Mouse (Mus musculus) layer of hippocampus, postnatal 14 days (tissue): ENCODE measurements around the gene Alkbh3. TPM values are rescaled to one million over a fixed set of nuclear protein-coding genes. Genes with fewer than 3 reads are reported as not detected.
A peak's percentile ranks its signal among the peaks of the same experiment; 100 is the strongest.

ENCODE experiments used
- DNase-seq, 2 experiments: peaks; one replicate each; pipeline ENCODE4 v3.0.0; 2021 to 2022; ENCODE audit warnings: low spot score in 2 of 2, mixed read lengths in 1 of 2
- long read RNA-seq, 2 experiments: library from polyadenylated mRNA; stranded (forward); transcript quantifications; one replicate each; pipeline ENCODE4 v2.0.0; 2021
- total RNA-seq, 2 experiments: library from RNA; stranded (reverse); gene quantifications; 2 replicates each; pipeline ENCODE4 v1.2.3; 2021

Alkbh3 gene
- 10 to 100 TPM; 21.0 to 26.7 TPM for total RNA-seq
- long read RNA-seq, experiment 1, partial matches to known transcripts = 4 of 14 reads
- long read RNA-seq, experiment 1, other reads (novel, unspliced or antisense) = 10 of 14 reads
- long read RNA-seq, experiment 2, partial matches to known transcripts = 1 of 10 reads
- long read RNA-seq, experiment 2, other reads (novel, unspliced or antisense) = 7 of 10 reads

DNA sequence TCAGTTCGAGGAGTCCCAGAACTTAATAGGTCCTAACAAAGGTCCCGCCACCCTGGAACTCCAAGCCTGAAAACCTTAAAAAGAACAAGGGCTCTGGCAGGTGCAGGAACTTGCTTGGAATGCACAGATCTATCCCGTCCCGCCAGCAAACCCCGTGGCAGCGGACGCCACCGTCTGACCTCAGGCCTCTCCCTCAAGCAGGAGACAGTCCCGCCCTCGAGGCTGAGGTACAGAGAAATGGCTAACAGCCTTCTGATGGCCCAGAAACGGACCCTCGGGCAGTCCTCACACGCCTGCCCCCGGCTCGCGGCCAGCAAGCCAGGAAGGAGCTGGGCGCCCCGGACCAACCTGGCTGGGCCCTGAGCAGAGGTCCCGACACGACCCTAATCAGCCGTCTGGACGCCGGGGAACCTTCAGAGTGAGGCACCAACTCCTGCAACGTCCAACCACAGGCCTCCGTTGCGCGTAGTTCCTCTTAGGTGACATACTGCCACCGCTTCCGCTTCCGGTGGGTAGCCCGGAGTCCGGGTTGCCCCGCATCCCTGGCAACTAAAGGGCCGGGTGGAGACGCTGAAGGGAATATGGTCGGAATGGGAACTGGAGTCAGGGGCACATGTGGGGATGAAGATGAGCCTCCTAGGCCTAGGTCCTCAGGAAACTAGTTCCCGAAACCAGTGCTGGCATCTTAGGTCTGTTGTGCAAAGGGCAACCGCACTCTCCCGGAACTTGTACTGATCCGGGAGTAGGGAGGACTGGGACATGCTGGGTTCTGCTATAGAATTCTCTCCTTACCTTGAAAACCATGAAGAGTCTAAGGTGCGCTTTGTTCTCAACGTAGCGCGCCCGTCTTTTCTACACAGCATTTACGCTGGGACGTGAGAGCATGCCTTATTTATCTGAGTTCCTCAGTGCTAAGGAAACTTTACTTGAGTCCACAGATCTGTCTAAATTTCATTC lies at the start of gene Alkbh3:
Alkbh3 (minus strand) TSS at position 473 of the 957 bp plus-strand sequence.
- DNase-seq = peak; percentile 95 to 96

DNA sequence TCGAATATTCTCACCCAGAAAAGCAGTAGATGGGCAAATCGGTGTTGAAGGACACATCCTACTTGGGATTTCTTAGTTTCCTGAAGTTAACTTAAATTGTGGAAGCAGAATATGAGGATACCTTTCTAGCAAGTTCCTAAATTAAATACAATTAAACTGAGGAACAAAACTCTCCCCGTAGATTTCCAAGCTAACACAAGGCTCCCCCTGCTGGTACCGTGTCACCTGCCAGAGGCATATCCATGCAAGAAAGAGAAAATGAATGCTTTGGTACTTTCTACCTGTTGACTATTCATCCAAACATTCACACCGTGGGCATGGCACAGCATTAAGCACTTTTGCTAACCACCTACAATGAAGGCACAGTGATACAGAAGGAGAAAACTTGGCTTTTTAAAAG lies 48.9 kb upstream of the Alkbh3 start:
- DNase-seq = no peak

DNA sequence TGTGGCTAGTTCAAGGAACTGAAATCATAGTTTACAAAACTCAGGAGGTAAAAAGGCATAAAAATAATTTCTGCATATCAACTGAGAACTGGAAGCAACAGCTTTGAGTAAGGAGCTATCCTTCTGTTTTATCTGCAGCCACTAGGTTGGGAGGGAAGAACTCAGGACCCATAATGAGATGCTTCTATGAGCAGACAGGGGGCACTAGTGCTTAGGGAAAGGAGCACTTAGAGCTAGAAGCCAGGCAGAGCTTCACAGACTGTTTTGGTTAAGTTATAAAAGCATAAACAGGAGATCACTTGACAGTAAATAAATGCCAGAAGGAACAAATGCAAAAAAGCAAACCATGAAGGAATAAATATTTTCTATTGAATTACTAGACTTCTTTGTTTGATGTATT lies 44.2 kb upstream of the Alkbh3 start:
- DNase-seq = peak in 1 of 2 experiments; percentile 70

DNA sequence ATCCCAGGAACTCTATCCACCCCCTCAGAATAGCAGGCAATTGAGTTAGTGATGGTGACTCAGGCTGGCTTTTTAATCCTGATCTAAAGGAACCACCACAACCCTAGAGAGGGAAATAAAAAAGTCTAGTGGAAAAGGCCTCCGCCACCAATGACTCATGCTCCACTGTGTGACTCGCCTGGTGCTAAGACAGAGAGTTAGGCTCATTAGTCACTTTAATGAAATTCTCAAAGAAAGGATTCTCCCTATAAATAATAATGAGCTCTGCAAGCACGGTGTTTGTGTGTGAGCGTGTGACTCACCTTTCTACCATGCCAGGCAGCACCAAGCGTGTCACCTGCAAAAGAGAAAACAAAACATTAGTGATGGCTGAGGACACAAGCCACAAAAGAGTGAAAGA lies 41.3 kb upstream of the Alkbh3 start:
- DNase-seq = no peak

DNA sequence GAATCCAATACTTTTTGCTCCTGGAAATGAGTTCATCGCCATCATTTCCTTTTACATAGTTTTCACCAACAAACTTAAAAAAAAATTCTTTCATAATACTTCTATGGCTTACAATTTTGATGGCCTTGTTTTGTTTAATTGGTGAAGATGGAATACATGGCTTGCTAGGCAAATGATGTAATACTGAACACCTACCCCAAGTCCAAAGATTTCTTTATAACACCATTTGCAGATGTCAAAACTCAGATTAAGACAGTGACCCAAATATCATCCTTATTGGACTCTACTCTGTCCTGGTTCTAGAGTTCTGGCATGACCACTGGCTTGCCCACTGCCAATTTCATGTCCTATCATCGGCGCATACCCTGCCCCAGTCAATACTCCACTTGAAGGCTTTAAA lies 40.3 kb upstream of the Alkbh3 start:
- no peak for DNase-seq

DNA sequence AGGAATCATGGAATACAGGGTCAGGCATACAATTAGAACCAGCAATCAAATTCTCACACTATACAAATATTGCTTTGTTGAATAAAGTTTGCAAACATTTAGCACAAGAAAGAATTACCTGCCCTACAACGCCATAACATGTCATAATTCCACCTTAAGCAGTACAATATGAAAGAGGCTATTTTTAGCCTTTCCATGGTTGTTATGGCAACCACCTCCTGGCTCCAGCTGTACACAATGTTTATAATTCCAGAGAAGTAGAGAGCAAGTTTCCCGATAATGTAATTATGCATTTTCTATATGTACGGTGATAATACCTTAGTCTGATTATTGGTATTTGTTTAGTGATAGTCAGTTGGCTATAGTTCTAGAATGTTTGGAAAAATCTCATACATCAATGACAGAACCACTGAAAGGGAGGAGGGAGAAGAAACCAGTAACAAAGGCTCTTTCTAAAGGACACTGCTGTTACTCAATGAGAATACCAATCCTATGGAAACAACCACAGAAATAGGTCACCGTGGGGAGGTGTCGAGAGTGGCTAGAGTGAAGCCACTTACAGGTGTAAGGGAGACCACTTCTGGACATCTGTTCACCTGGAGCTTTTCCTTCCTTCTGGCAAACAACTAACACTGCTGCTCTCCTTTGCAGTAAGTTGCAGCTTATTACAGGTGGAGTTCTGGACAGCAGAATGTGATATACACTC lies 39.0 kb upstream of the Alkbh3 start:
- DNase-seq = no peak

DNA sequence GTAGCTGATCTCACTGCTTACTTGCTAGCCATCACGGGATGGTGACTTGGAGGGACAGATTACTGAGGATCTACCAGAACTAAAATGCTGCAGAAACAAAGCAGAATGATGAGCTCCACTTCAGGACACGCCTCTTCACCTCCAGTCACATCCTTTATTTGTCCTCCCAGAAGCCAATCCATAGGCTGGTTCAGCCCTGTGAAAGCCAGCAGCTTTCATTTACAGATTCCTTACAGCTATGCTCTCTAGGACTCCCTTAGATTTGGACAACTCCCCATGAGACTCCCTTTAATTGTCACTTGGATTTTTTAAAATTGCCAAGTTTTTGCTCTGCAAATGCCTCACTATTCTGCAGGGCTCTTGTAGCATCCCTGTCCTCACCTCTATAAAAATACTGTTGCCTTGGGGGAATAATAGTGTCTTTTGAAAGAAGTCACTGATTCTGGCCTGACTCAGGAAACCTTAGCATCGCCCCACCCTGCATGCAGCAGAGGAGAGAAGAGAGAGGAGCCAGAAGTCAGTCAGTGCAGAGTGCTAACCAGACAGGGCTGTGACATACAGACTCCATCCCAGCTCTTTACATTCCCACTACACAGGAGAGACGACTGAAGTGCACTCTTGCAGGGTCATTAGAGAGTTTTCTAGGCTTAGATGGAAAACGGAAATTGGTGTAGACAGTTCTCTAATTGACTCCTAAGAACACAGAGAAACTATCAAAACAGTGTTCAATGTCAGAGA lies 38.3 kb upstream of the Alkbh3 start:
- DNase-seq = no peak

DNA sequence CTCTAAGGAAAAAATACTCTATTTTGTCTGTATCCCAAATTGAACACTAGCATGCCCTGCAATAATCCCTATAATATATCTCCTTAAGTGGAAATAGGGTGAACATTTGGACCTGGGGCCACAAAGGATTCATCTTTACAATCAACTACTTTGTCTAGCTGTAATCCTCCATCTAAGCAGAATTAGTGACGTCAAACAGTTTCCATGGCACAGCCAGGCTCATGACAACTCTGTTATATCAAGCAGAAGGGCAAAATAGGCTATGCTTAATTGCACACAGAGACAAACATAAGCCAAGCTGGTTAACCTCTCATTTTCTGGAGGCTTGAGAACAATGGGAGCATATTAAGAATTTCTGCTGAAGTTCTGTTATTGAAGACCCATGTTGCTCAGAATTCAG lies 37.7 kb upstream of the Alkbh3 start:
- DNase-seq = no peak

DNA sequence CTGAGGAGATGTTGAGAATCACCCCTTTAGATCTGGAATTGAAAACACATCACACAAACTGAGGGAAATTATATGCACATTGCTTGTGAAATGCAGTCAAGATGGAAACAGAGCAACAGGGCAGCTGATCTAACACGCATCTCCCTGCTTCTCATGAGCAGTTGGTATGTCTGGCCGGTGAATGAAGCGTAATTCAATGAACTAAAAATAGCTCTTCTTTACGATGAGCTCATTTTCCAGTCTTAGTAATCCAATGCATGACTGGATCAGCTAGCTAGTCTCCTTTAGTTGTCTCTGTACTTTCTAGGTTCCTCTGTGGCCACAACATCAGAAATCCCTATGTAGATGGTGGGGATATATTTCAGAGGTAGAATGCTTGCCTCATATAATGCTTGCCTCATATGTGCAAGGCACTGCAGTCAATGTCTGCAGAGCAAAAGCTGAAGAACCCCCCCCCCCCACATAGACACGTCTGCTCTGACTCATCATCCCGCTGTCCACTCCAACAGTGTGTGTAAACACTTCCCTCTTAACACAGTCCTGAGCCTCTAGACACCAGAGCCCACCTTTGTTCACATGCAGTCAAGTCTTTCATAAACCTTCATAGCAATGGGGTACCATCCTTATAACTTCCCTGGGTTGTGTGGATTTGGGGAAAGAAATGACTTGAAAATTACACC lies 34.9 kb upstream of the Alkbh3 start:
- DNase-seq = no peak

DNA sequence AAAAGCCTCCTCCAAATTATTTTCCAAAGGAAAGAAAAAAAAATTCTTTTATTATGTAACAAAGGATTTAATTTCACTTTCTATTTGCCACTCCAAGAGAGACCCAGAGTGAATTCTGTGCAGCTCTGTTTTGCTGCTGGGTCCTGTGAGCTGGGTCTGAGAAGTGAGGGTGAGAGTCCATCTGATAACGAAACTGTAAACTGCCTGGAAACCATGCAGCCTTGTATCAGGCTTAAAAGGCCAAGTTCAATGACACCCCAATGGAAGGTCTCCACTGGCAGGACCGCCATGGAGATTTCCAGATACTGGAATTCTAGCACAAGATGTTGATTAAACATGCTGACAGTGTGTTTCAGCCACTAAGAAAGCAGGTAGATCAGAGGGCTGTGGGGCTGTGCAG lies 33.6 kb upstream of the Alkbh3 start:
- DNase-seq = no peak

DNA sequence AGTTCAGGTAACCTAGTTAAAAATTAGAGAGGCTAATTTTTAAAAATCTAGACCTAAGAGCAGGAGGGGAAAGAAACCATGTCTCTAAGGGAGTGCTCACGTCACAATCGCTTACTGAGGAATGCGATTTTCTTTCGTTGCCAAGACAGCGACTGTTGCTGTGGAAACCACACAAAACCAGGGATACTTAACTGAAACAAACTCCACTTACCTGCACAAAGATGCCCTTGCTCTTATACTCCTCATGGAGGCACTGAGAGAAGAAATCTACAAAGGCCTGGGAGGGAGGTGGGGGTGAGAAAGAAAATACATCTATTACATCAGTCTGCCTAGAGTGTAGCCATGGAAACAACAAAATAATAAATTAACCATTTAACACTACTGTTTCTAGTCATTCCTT lies 33.1 kb upstream of the Alkbh3 start:
- DNase-seq = peak; percentile 38 to 56

DNA sequence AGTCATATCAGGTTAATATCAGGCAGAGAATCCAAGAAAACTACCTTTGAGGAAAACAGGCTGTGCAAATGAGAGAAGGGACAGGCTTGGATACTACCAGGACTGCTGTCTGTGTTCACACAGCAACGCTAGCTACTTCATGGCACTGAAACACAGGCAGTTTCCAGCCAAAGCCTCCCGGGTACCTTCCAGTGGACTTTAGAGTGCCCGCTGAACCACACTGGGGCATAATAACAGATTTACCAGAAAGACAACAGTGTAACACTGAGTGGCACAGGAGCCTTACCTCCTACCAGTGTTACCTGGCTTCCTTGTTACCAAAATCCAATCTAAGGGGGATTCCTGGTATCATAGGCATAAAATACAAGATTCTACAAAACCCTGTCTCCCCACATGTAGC lies 31.9 kb upstream of the Alkbh3 start:
- DNase-seq = no peak

DNA sequence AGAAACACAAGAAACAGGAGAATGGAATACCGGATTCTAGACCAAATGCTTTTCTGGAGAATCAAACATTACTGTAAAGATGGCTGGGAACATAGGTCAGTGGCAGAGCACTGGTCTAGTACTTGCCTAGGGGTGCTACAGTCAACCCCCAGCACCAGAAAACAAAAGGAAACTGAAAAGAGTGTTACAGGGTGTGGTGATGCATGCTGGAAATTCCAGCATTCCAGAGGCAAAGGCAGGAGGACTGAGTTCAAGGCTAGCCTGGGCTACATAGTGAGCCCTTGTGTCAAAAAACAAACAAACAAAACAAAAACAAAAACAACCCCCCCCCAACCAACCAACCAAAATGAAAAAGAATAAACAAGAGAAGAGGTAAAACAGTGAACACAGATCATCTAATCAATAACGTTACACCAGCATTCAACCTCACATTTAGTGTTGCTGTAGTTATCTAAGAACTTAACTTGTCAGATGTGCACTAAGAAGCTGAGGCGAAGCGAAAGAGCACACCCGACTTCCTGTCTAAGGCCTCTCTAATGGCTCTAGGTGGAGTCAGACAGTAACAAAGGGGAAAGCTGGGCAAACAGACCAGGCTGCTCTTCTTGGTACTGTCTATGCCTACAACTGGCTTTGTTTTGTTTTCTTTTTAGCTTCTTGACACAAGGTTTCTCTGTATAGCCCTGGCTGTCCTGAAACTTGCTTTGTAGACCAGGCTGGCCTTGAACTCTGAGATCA lies 30.0 kb upstream of the Alkbh3 start:
- no peak for DNase-seq

DNA sequence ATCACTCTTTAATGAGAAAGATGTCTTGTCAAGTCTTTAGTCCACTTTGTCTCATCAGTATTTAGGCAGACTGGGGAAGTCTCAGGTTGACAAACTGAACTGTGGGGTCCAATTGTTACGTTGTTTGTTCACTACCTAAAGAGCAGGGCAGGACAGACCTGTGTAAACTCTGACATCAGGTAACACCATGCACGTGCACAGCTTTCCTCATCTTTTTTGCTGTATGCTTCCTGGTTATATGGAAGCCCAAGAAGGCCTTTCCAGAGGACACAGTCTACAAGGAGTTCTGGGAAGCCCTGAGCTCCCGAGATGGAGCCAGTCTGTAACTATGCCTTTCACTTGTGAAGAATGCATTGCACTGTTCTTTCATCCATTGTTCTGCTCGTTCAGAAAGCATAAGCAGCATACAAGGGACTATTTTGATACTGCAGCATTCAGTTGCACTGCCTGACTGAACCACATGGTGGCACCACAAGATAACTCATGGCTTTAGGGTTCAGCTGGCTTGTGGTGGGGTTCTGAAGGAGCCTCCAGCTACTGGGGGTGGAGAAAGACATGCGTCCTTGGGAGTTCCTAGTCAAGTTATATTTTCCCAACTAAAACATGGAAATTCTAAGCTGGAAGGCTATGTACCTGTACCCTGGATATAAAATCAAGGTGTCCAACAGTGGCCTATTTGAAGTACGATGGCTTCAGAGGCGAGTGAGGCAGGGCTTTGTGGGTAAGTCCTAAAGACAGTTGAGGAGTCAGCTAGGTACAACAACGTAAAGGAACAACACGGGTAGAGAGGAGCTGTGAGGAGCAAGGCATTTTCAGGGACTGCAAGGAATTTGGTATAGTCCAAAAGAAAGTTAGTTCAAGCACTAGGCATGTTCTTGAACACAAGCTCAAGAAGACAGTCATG lies 25.1 kb upstream of the Alkbh3 start:
- DNase-seq = peak; percentile 84 to 90

DNA sequence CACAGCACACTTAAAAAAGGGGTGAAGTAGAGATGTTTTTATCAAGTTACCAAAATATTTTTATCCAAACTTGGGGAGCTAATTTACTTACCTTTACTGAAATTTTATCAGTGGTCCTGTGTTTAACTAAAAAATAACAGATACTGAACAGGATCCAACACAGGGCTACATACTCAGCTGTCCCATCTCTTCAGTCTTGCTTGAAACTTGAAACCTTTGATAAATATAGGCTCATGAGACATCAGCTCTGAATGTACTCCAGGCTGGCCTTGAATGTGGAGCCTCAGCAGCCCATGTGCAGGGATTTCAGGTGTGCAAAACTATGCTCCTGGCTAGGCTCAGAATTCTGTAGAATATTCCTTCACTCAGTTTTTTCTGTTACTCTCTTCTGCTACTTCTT lies 20.0 kb upstream of the Alkbh3 start:
- DNase-seq = no peak

DNA sequence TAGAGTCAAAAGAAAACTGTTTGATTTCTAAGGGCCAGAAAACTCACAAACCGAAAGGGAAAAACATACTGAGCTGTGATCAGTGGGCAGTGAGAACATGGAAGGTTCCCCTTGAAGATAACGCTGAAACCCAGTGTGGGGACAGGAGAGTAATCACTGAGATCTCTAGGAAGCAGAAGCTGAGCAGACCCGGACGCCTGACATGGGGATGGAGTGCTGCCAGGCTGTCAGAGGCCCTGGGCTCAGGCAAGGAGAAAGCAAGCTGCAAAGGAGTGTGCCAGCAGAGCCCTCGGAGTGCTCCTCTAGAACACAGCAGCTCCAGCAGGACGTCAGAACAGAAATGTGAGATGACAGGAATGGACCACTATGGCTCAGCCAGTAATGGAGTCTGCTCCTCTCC lies 14.0 kb upstream of the Alkbh3 start:
- no peak for DNase-seq

DNA sequence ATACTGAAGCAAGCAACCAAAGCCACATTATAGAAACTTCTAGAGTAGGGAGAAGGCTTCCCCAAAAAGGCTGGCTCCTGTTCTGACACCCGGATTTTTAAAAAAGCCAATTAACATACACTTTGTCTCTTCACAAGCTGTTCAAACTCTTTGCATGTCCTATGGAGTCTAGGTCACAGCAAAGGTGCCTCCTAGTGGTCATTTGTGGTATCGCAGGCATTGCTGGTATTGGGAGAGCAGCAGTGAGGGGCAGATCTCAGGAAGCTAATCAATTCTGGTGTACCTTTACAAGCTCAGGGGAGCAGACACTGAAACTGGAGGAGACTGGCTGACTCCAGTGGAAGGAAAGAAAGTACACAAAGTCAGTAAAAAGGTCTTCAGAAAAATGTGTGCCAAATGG lies 8.3 kb downstream of the Alkbh3 start:
- DNase-seq = peak; percentile 88 to 93

DNA sequence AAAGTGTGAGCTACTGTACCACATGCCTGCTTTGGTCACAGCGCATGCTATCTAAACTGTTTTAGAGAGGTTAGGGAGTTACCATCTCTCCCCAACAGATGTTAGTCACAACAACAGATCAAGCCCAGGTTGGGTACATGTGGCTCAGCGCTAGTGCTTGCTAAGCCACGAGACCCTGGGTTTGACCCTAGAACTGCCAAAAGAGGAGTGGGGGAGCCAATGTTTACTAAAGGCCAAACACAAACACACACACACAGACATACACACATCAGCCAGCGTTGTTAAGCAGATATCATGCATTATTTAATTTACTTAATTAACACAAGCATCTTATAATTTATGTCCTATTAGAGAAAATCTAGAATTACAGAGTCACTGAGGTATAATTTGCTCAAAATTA lies 8.7 kb downstream of the Alkbh3 start:
- DNase-seq = no peak

DNA sequence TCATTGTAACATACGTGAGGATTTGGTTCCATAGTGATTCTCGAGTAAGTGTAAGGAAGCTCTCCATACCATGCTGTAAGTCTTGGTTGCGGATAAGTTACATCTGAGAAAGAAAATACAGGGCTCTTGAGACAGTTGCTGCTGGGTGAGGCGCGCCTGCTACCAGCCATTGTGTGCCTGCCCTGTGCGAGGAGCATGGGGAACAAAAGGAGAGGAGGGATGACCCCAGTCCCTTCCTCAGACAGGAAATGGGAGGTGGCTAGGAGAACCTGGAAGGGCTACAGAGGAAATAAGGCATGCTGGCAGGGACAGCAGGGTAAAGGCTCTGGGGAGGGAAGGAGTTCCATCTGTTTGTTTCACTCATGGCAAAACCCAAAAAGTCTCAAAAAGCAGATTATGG lies 9.2 kb downstream of the Alkbh3 start:
- DNase-seq = no peak
